Mouse (Mus musculus) kidney, adult 2 months (tissue): Measurements from ENCODE around the gene Cenpp. TPM values are rescaled to one million over a fixed set of nuclear protein-coding genes. Genes with fewer than 3 reads are reported as not detected.
A peak's percentile ranks its signal among the peaks of the same experiment; 100 is the strongest.

Experiments used
- DNase-seq: peaks from one replicate; pipeline ENCODE4 v3.0.0; 2021
- H3K27ac ChIP-seq: fragments of 200-500 bp; 2 replicates; pipeline ENCODE4 v1.5.1; 2012; ENCODE audit warnings: low read depth, low read length, control low read depth, inconsistent platforms; ENCODE audit not compliant: insufficient read depth
- H3K27me3 ChIP-seq: fragments of 200-500 bp; replicated peaks from 2 replicates; pipeline ENCODE4 v1.6.1; 2012; ENCODE audit warnings: mild to moderate bottlenecking, moderate library complexity, low read length, inconsistent platforms; ENCODE audit not compliant: control insufficient read depth, insufficient read depth
- H3K36me3 ChIP-seq: fragments of 200-500 bp; 2 replicates; pipeline ENCODE4 v1.6.1; 2012; ENCODE audit warnings: mild to moderate bottlenecking, moderate library complexity, low read length, inconsistent platforms; ENCODE audit not compliant: control insufficient read depth, insufficient read depth
- H3K4me1 ChIP-seq: fragments of 200-500 bp; 2 replicates; pipeline ENCODE4 v1.6.1; 2011; ENCODE audit warnings: low read length; ENCODE audit not compliant: control insufficient read depth, insufficient read depth
- H3K4me3 ChIP-seq: fragments of 200-500 bp; 2 replicates; pipeline ENCODE4 v1.5.1; 2011; ENCODE audit warnings: mild to moderate bottlenecking, low read depth, low read length, control low read depth; ENCODE audit not compliant: insufficient read depth
- CTCF ChIP-seq: fragments of 200-500 bp; conservative IDR thresholded peaks from 2 replicates; pipeline ENCODE4 v1.5.1; 2011; ENCODE audit warnings: low read depth, mild to moderate bottlenecking, control low read depth, low read length, moderate library complexity, mixed read lengths; ENCODE audit not compliant: insufficient read depth, insufficient read length
- POLR2A ChIP-seq: fragments of 200-500 bp; IDR thresholded peaks from one replicate; pipeline ENCODE4 v1.6.1; 2011; ENCODE audit warnings: low read depth, low read length, control low read depth
- WGBS: fragments of 180-500 bp; shearing (Covaris S2); methylation state at CpG from one replicate; pipeline ENCODE4 v1.1.7; 2018; 5-methylcytosine and 5-hydroxymethylcytosine counted together
- polyA plus RNA-seq: library from polyadenylated mRNA; depleted of rRNA; stranded (reverse); fragments of >200 nt; gene quantifications from 2 replicates; pipeline ENCODE4 v1.2.3, GENCODE M21; 2012

Gene Cenpp
- polyA plus RNA-seq, 1 experiment, result 0.17 TPM

GRCm38 (mm10) chr13:49435745-49436144 is 216.8 kb downstream of the Cenpp start:
- Histone ChIP-seq H3K27ac (no peak overlapping the region), H3K27me3 (no peaks in the 10 kb centered on the region), H3K4me1 (no peaks in the 10 kb centered on the region), H3K36me3 (no peaks in the 10 kb centered on the region), H3K4me3 (no peak overlapping the region)
- no peak for DNase-seq
- 84% methylated on average over 1 of the region's 1 CpGs for WGBS
- no peak for TF ChIP-seq CTCF
- TF ChIP-seq POLR2A, result no peak

DNA sequence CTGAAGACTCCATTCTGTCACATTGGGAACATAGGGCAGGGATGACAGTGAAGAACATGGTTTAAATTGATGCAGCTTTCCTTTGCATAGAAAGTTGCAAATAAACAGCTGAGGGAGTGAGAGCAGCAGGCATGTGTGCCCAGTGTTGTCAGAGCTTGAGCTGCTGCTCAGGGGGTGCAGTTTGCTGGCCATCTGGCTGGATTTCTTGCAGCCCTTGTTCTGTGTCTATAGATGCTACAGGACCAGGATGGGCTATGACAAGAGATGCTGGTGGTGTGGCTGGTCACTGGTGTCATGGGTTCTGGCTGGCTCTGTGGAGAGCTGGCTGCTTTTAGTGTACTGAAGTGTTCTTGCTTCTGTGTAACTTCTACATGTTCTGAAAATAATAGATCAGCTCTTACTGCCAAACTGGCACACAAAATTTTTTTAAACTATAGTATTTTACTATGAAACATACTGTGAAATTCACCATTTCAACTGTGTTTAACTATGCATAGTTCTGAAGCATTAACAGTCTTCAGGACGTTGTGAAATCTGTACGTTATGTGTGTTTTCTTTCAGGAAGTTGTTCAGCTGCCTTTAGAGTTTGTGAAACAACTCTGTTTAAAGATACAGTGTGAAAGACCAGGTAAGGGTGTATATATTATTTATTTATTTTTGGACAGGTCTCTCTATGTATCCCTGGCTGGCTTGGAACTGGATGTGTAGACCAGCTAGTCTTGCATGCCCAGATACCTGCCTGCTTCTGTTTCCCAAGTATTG is 219.1 kb downstream of the Cenpp start:
- TF ChIP-seq CTCF (no peak), POLR2A (no peak)
- 92% methylated on average over 2 of the region's 2 CpGs for WGBS
- Histone ChIP-seq H3K4me1 (peaks cover 5% of the 10 kb centered on the region; the same call in 1 of the 2 replicates), H3K27ac (no peak overlapping the region), H3K27me3 (no peaks in the 10 kb centered on the region), H3K4me3 (no peak overlapping the region), H3K36me3 (no peaks in the 10 kb centered on the region)
- no peak for DNase-seq

DNA sequence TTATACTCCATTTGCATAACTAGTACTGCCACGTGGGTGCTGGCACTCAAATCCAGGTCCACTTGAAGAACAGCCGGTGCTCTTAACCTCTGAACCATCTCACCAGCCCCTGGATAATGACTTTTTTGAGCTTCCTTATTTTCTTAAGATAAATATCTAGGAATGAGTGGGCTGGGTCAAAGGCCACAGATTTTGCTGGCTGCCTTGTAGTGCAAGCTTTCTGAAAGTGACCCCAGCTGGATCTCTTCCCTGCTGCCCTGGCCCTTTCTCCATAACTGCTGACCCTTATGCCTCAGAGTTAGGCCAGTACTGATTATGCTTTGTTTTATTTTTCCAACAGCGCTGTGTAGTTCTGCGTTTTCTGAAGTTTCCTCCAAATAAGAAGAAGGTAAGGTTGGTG is 222.1 kb downstream of the Cenpp start:
- no peak overlapping the region for H3K27ac ChIP-seq
- no peak for TF ChIP-seq CTCF
- TF ChIP-seq POLR2A, result no peak
- H3K4me1 ChIP-seq, result peaks cover 9% of the 10 kb centered on the region; the same call in 1 of the 2 replicates
- H3K4me3 ChIP-seq, result no peak overlapping the region
- DNase-seq, result peak; percentile 65
- no peaks in the 10 kb centered on the region for H3K36me3 ChIP-seq
- no peaks in the 10 kb centered on the region for H3K27me3 ChIP-seq
- 42% methylated on average over 4 of the region's 4 CpGs for WGBS

DNA sequence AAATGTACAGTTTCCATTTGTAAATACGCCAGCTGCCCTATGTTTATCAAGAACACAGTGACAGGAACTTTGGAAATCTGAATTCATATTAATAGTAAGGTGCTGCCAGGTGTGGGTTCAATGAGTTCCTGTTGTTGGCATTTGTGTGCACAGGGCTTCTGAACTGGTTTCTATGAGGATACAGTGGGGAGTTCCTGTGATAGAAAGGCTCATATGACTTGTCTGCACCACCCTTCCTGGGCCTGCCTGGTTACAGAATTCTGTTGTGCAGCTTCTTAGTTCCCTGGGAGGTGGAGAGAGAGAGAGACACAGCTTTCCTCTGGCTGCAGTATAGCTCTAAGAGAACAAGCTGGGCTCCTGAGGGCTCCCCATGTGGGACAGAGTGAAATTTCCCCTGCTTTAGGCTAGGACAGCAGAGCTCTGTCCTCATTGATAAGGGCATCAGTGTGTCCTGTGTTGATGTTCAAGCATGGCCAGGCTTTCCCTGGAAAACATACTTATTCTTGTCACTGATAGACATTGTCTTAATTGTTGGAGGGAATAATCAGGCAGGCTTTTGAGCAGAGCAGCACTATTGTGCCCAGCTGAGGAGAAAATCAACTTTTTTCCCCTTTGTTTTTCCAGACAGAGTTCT is 224.4 kb downstream of the Cenpp start:
- TF ChIP-seq CTCF (no peak), POLR2A (no peak)
- no peaks in the 10 kb centered on the region for H3K36me3 ChIP-seq
- DNase-seq, result peak; percentile 25
- H3K27me3 ChIP-seq, result no peaks in the 10 kb centered on the region
- H3K4me3 ChIP-seq, result no peak overlapping the region
- peak overlapping the region; percentile 32; the same call in 1 of the 2 replicates for H3K27ac ChIP-seq
- peaks cover 9% of the 10 kb centered on the region; the same call in 1 of the 2 replicates for H3K4me1 ChIP-seq
- WGBS, result 76% methylated on average over 1 of the region's 1 CpGs

DNA sequence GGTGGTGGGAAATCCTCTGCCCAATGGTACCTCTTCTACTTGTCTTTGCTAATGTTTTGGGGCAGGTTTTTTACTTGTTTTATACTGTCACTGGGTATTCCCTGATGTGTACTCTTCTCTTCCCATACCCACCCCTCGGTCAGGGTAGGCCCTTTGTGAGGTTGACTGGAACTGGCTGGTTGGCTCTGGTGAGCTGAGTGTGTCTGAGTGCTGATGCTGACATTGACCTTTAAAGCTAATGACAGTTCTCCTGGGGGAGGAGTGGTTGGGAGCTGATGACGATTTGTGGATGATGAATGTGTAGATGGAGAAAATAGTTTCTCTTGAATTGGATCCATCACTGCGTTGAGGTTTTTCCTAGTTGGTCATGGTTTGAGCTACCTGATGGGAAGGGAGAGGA is 225.8 kb downstream of the Cenpp start:
- Histone ChIP-seq H3K27ac (no peak overlapping the region), H3K27me3 (no peaks in the 10 kb centered on the region), H3K36me3 (no peaks in the 10 kb centered on the region), H3K4me3 (no peak overlapping the region), H3K4me1 (peaks cover 17% of the 10 kb centered on the region)
- TF ChIP-seq CTCF (no peak), POLR2A (no peak)
- WGBS, result 80% methylated on average over 3 of the region's 3 CpGs
- DNase-seq, result no peak

DNA sequence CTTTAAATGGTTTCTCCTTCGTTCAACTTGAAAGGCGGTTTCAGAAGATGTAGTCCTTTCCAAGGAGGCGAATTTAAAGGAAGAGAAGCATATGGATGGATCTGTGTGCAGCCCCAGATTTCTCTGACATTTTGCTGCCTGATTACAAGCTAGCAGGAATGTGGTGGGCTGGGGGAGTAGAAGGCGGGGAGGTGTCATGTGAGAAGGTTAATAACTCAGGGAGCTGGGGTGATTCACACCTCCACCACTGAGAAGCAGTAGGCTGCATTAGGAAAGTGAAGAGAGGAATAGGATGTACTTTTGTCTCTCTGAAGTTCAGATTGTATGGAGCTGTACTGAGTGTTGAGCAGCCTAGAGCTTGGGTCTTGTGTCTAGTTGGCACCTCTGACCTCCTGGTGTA is 230.6 kb downstream of the Cenpp start:
- no peak for DNase-seq
- no peak overlapping the region for H3K27ac ChIP-seq
- H3K27me3 ChIP-seq, result no peaks in the 10 kb centered on the region
- no peak for TF ChIP-seq CTCF
- TF ChIP-seq POLR2A, result no peak
- H3K4me1 ChIP-seq, result peaks cover 10% of the 10 kb centered on the region; the same call in 1 of the 2 replicates
- H3K4me3 ChIP-seq, result peak overlapping the region; percentile 84
- no peaks in the 10 kb centered on the region for H3K36me3 ChIP-seq
- 18% methylated on average over 4 of the region's 4 CpGs for WGBS

DNA sequence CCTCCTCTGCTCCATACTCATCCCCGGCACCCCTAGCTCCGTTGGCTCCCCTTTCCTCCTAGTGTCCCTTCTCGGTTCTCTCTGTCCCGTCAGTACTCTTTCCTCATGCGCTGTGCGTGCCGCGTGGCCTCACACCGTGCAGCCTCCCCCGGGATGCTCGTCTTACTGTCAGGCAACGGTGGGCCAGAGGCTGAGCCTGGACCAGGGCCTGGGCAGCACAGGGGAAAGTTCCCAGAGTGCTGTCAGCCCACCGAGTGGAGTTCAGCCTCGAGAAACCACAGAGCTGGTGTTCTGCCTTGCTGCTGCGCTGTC is 231.0 kb downstream of the Cenpp start:
- TF ChIP-seq POLR2A (no peak), CTCF (no peak)
- H3K27ac ChIP-seq, result no peak overlapping the region
- no peaks in the 10 kb centered on the region for H3K36me3 ChIP-seq
- H3K27me3 ChIP-seq, result no peaks in the 10 kb centered on the region
- peak overlapping the region; percentile 84 for H3K4me3 ChIP-seq
- WGBS, result under 1% methylated on average over 15 of the region's 15 CpGs
- H3K4me1 ChIP-seq, result peaks cover 10% of the 10 kb centered on the region; the same call in 1 of the 2 replicates
- DNase-seq, result no peak
